Mouse (Mus musculus): ENCODE data around the gene Gm14419.
"Not testable (repeated sequence)": the region's sequence is repeated elsewhere in the genome, so short reads cannot be mapped to it uniquely, and the experiment has no call there.

Gm14419 gene

DNA sequence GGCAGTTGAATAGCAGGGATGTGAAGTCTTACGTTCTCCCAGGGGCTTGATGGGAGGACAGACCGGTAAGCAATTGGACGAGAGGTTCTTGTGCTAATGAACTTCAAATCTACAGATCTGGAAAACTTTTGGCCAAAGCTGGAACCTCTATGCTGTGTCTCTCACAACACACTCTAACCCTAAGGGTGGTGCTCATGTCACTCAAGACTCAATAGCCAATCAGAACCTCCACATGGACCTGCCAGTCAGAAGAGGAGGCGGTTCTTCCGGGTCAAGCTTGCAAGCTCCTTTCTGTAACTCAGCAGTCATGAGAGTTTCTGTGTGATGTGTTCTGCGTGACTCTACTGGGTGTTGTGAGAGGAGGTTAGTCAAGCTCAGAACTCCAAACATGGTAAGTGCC is at the start of gene Gm14419:
Gene Gm14419 (plus strand): TSS at position 301 of the 400 bp plus-strand sequence.
- DNase-seq: not testable (repeated sequence)

Data from kidney, postnatal 4 days (tissue).